Mouse (Mus musculus): ENCODE measurements around the gene Gdf7. TPM values are rescaled to one million over a fixed set of nuclear protein-coding genes. Genes with fewer than 3 reads are reported as not detected.

Gene Gdf7
- polyA plus RNA-seq, 1 experiment from 2014 or later: 0.80 TPM

- Histone ChIP-seq H3K4me1 (replicated peaks) (no peaks in the 10 kb centered on the region), H3K9ac (replicated peaks) (no peak overlapping the region), H3K27me3 (no peaks in the 10 kb centered on the region), H3K4me3 (replicated peaks) (no peak overlapping the region), H3K27ac (no peak overlapping the region), H3K9me3 (no peaks in the 10 kb centered on the region), H3K36me3 (peaks cover 72% of the 10 kb centered on the region), H3K4me2 (no peak overlapping the region)
- ATAC-seq (ENCODE audit: insufficient number of reproducible peaks, insufficient read depth, low FRiP score, low TSS enrichment, low read depth): no peak
- 37% methylated on average over 4 of the region's 4 CpGs for WGBS
These were observed 36.7 kb upstream of the Gdf7 start for GRCm38 (mm10) chr12:8338491-8338890.

GRCm38 (mm10) chr12:8337286-8338060, 35.7 kb upstream of the Gdf7 start:
- H3K27me3 ChIP-seq: no peaks in the 10 kb centered on the region
- peaks cover 66% of the 10 kb centered on the region for H3K36me3 ChIP-seq

GRCm38 (mm10) chr12:8336601-8337285, 35.0 kb upstream of the Gdf7 start:
- no peak overlapping the region for H3K4me2 ChIP-seq
- no peaks in the 10 kb centered on the region for H3K9me3 ChIP-seq
- H3K9ac ChIP-seq (replicated peaks): no peak overlapping the region
- H3K4me3 ChIP-seq (replicated peaks): no peak overlapping the region
- no peaks in the 10 kb centered on the region for H3K27me3 ChIP-seq
- H3K4me1 ChIP-seq (replicated peaks): no peaks in the 10 kb centered on the region
- WGBS: 83% methylated on average over 10 of the region's 10 CpGs
- no peak for ATAC-seq (ENCODE audit: insufficient number of reproducible peaks, insufficient read depth, low FRiP score, low TSS enrichment, low read depth)
- peaks cover 63% of the 10 kb centered on the region for H3K36me3 ChIP-seq
- no peak overlapping the region for H3K27ac ChIP-seq

More at GRCm38 (mm10) chr12:8337286-8338060, 35.7 kb upstream of the Gdf7 start:
- Histone ChIP-seq H3K9me3 (no peaks in the 10 kb centered on the region), H3K9ac (replicated peaks) (no peak overlapping the region), H3K4me1 (replicated peaks) (no peaks in the 10 kb centered on the region), H3K4me3 (replicated peaks) (no peak overlapping the region), H3K4me2 (no peak overlapping the region), H3K27ac (no peak overlapping the region)
- ATAC-seq (ENCODE audit: insufficient number of reproducible peaks, insufficient read depth, low FRiP score, low TSS enrichment, low read depth): no peak
- WGBS: 76% methylated on average over 12 of the region's 12 CpGs

GRCm38 (mm10) chr12:8335503-8335902, 33.7 kb upstream of the Gdf7 start:
- H3K4me2 ChIP-seq: no peak overlapping the region
- no peaks in the 10 kb centered on the region for H3K4me1 ChIP-seq (replicated peaks)
- H3K27ac ChIP-seq: no peak overlapping the region
- H3K27me3 ChIP-seq: no peaks in the 10 kb centered on the region
- H3K9me3 ChIP-seq: no peaks in the 10 kb centered on the region
- peaks cover 65% of the 10 kb centered on the region for H3K36me3 ChIP-seq
- ATAC-seq (ENCODE audit: insufficient number of reproducible peaks, insufficient read depth, low FRiP score, low TSS enrichment, low read depth): no peak
- no peak overlapping the region for H3K9ac ChIP-seq (replicated peaks)
- no peak overlapping the region for H3K4me3 ChIP-seq (replicated peaks)
- WGBS: 93% methylated on average over 2 of the region's 2 CpGs

GRCm38 (mm10) chr12:8334261-8334660, 32.5 kb upstream of the Gdf7 start:
- peaks cover 66% of the 10 kb centered on the region for H3K36me3 ChIP-seq
- H3K27ac ChIP-seq: no peak overlapping the region
- WGBS: 82% methylated on average over 4 of the region's 4 CpGs
- no peak for ATAC-seq (ENCODE audit: insufficient number of reproducible peaks, insufficient read depth, low FRiP score, low TSS enrichment, low read depth)
- no peaks in the 10 kb centered on the region for H3K4me1 ChIP-seq (replicated peaks)
- no peak overlapping the region for H3K9ac ChIP-seq (replicated peaks)
- no peak overlapping the region for H3K4me3 ChIP-seq (replicated peaks)
- no peaks in the 10 kb centered on the region for H3K27me3 ChIP-seq
- no peaks in the 10 kb centered on the region for H3K9me3 ChIP-seq
- no peak overlapping the region for H3K4me2 ChIP-seq

GRCm38 (mm10) chr12:8333617-8334016, 31.9 kb upstream of the Gdf7 start:
- H3K36me3 ChIP-seq: peaks cover 66% of the 10 kb centered on the region
- no peak overlapping the region for H3K9ac ChIP-seq (replicated peaks)
- ATAC-seq (ENCODE audit: insufficient number of reproducible peaks, insufficient read depth, low FRiP score, low TSS enrichment, low read depth): no peak
- H3K9me3 ChIP-seq: no peaks in the 10 kb centered on the region
- H3K27ac ChIP-seq: no peak overlapping the region
- H3K4me3 ChIP-seq (replicated peaks): no peak overlapping the region
- no peaks in the 10 kb centered on the region for H3K4me1 ChIP-seq (replicated peaks)
- 90% methylated on average over 8 of the region's 8 CpGs for WGBS
- no peak overlapping the region for H3K4me2 ChIP-seq
- H3K27me3 ChIP-seq: no peaks in the 10 kb centered on the region

- no peak for ATAC-seq (ENCODE audit: insufficient number of reproducible peaks, insufficient read depth, low FRiP score, low TSS enrichment, low read depth)
- Histone ChIP-seq H3K4me2 (no peak overlapping the region), H3K36me3 (peaks cover 59% of the 10 kb centered on the region), H3K9me3 (no peaks in the 10 kb centered on the region), H3K27ac (no peak overlapping the region), H3K27me3 (no peaks in the 10 kb centered on the region), H3K9ac (replicated peaks) (no peak overlapping the region), H3K4me3 (replicated peaks) (no peak overlapping the region), H3K4me1 (replicated peaks) (no peaks in the 10 kb centered on the region; the same call in 1 of the 2 replicates)
- WGBS: 64% methylated on average over 5 of the region's 5 CpGs
These were observed 30.4 kb upstream of the Gdf7 start for GRCm38 (mm10) chr12:8332174-8332542.

GRCm38 (mm10) chr12:8331489-8332173, 29.9 kb upstream of the Gdf7 start:
- no peak overlapping the region for H3K9ac ChIP-seq (replicated peaks)
- 70% methylated on average over 14 of the region's 14 CpGs for WGBS
- H3K4me3 ChIP-seq (replicated peaks): no peak overlapping the region
- H3K4me1 ChIP-seq (replicated peaks): no peaks in the 10 kb centered on the region; the same call in 1 of the 2 replicates
- no peaks in the 10 kb centered on the region for H3K9me3 ChIP-seq
- H3K4me2 ChIP-seq: no peak overlapping the region
- H3K27me3 ChIP-seq: no peaks in the 10 kb centered on the region
- H3K27ac ChIP-seq: no peak overlapping the region
- no peak for ATAC-seq (ENCODE audit: insufficient number of reproducible peaks, insufficient read depth, low FRiP score, low TSS enrichment, low read depth)
- H3K36me3 ChIP-seq: peaks cover 54% of the 10 kb centered on the region

GRCm38 (mm10) chr12:8329236-8329635, 27.5 kb upstream of the Gdf7 start:
- Histone ChIP-seq H3K4me1 (replicated peaks) (no peaks in the 10 kb centered on the region; the same call in 1 of the 2 replicates), H3K4me3 (replicated peaks) (no peak overlapping the region), H3K27me3 (no peaks in the 10 kb centered on the region), H3K27ac (no peak overlapping the region), H3K4me2 (no peak overlapping the region), H3K9me3 (no peaks in the 10 kb centered on the region), H3K9ac (replicated peaks) (no peak overlapping the region), H3K36me3 (peaks cover 59% of the 10 kb centered on the region)
- no peak for ATAC-seq (ENCODE audit: insufficient number of reproducible peaks, insufficient read depth, low FRiP score, low TSS enrichment, low read depth)
- 88% methylated on average over 7 of the region's 7 CpGs for WGBS

- no peak for ATAC-seq (ENCODE audit: insufficient number of reproducible peaks, insufficient read depth, low FRiP score, low TSS enrichment, low read depth)
- Histone ChIP-seq H3K9me3 (no peaks in the 10 kb centered on the region), H3K27me3 (no peaks in the 10 kb centered on the region), H3K4me1 (replicated peaks) (no peaks in the 10 kb centered on the region; the same call in 1 of the 2 replicates), H3K4me3 (replicated peaks) (no peak overlapping the region), H3K36me3 (peaks cover 69% of the 10 kb centered on the region), H3K4me2 (no peak overlapping the region), H3K9ac (replicated peaks) (peak overlapping the region; percentile 23; the same call in 1 of the 2 replicates), H3K27ac (peak overlapping the region; percentile 18; the same call in 1 of the 2 replicates)
- 87% methylated on average over 1 of the region's 1 CpGs for WGBS
These were observed 25.9 kb upstream of the Gdf7 start for GRCm38 (mm10) chr12:8327675-8328053.
